Mouse (Mus musculus) lung, embryonic 15.5 days (tissue): Measurements from ENCODE around the gene Tuba1c. TPM values are rescaled to one million over a fixed set of nuclear protein-coding genes. Genes with fewer than 3 reads are reported as not detected.
A peak's percentile ranks its signal among the peaks of the same experiment; 100 is the strongest.
"Not testable (repeated sequence)": the region's sequence is repeated elsewhere in the genome, so short reads cannot be mapped to it uniquely, and the experiment has no call there.

ENCODE experiments used
- ATAC-seq: fragments of 200-750 bp; cut with Nextera tagmentation; 2 replicates; pipeline ENCODE4 v1.8.0; 2017; ENCODE audit warnings: moderate number of reproducible peaks, borderline replicate concordance; ENCODE audit not compliant: low FRiP score, low TSS enrichment; ENCODE audit errors: extremely low read depth
- H3K27ac ChIP-seq: fragments of 300-500 bp; sonication (generic); 2 replicates; pipeline ENCODE4 v1.5.1; 2015; ENCODE audit warnings: moderate library complexity, mild to moderate bottlenecking, inconsistent platforms
- H3K27me3 ChIP-seq: fragments of 300-500 bp; sonication (generic); 2 replicates; pipeline ENCODE4 v1.6.1; 2015; ENCODE audit warnings: inconsistent platforms
- H3K36me3 ChIP-seq: fragments of 300-500 bp; sonication (generic); 2 replicates; pipeline ENCODE4 v1.6.1; 2015; ENCODE audit warnings: inconsistent platforms
- H3K4me1 ChIP-seq: fragments of 300-500 bp; sonication (generic); 2 replicates; pipeline ENCODE4 v1.6.1; 2015; ENCODE audit warnings: inconsistent platforms
- H3K4me2 ChIP-seq: fragments of 300-500 bp; sonication (generic); 2 replicates; pipeline ENCODE4 v1.6.1; 2015; ENCODE audit warnings: inconsistent platforms, mild to moderate bottlenecking, moderate library complexity
- H3K4me3 ChIP-seq: fragments of 300-500 bp; sonication (generic); 2 replicates; pipeline ENCODE4 v1.5.1; 2015; ENCODE audit warnings: mild to moderate bottlenecking, inconsistent platforms
- H3K9ac ChIP-seq: fragments of 300-500 bp; sonication (generic); 2 replicates; pipeline ENCODE4 v1.6.1; 2015; ENCODE audit warnings: inconsistent platforms
- H3K9me3 ChIP-seq: fragments of 300-500 bp; sonication (generic); 2 replicates; pipeline ENCODE4 v1.6.1; 2016; ENCODE audit warnings: inconsistent platforms
- WGBS: fragments of 180-500 bp; shearing (Covaris S2); methylation state at CpG from one replicate; pipeline ENCODE4 v1.1.7; 2015; 5-methylcytosine and 5-hydroxymethylcytosine counted together
- polyA plus RNA-seq: library from polyadenylated mRNA; unstranded; fragments of >200 nt; fragmentation: Nextera tagmentation; extraction: Ambion mirVana; gene quantifications from 2 replicates; pipeline ENCODE4 v1.2.1, GENCODE M21; 2015

The Tuba1c gene
- polyA plus RNA-seq, 1 experiment from 2014 or later: 224 TPM

DNA sequence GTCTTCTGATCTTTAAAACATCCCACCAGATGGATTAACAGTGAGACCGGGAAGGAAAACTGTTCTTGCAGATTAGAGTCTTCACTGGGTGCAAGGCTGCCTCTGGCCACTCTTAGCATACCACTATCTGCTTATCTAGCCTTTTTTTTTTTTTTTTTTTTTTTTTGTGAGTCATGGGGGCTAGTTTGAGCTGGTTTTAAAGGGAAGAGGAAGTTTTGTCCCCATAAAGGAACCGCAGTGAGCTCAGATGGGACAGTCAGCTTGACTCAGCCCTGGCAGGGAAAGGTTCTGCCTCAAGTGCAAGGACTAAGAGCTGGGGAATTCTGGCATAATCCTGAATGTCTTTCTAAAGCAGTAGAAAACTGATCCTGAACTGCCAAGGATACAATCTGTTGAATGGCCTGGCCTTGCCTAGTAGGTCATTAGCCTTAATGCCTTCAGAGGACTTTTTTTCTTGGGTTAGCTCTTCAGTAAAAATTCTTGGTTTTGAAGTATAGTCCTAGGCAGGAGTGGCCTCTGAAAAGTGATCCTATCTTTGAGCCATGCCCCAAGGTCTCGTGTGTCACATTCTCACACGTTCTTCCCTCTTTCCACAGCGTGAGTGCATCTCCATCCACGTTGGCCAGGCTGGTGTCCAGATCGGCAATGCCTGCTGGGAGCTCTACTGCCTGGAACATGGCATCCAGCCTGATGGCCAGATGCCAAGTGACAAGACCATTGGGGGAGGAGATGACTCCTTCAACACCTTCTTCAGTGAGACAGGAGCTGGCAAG is 4.0 kb downstream of the Tuba1c start:
- no peak for ATAC-seq
- Histone ChIP-seq H3K9ac (no peak overlapping the region), H3K4me1 (peaks cover 35% of the 10 kb centered on the region), H3K36me3 (peaks cover 29% of the 10 kb centered on the region), H3K9me3 (no peaks in the 10 kb centered on the region), H3K4me3 (peak overlapping the region; percentile 67; the same call in 1 of the 2 replicates), H3K4me2 (peak overlapping the region; percentile 83), H3K27ac (no peak overlapping the region), H3K27me3 (no peaks in the 10 kb centered on the region)
- WGBS: 76% methylated on average over 7 of the region's 7 CpGs

- H3K4me3 ChIP-seq: no peak overlapping the region
- WGBS: 80% methylated on average over 4 of the region's 4 CpGs
- H3K27me3 ChIP-seq: no peaks in the 10 kb centered on the region
- peaks cover 27% of the 10 kb centered on the region for H3K4me1 ChIP-seq
- H3K9me3 ChIP-seq: no peaks in the 10 kb centered on the region
- no peak for ATAC-seq
- H3K36me3 ChIP-seq: peaks cover 29% of the 10 kb centered on the region
- H3K27ac ChIP-seq: no peak overlapping the region
- no peak overlapping the region for H3K4me2 ChIP-seq
- no peak overlapping the region for H3K9ac ChIP-seq
These were observed 5.7 kb downstream of the Tuba1c start for GRCm38 (mm10) chr15:99035431-99035830.

DNA sequence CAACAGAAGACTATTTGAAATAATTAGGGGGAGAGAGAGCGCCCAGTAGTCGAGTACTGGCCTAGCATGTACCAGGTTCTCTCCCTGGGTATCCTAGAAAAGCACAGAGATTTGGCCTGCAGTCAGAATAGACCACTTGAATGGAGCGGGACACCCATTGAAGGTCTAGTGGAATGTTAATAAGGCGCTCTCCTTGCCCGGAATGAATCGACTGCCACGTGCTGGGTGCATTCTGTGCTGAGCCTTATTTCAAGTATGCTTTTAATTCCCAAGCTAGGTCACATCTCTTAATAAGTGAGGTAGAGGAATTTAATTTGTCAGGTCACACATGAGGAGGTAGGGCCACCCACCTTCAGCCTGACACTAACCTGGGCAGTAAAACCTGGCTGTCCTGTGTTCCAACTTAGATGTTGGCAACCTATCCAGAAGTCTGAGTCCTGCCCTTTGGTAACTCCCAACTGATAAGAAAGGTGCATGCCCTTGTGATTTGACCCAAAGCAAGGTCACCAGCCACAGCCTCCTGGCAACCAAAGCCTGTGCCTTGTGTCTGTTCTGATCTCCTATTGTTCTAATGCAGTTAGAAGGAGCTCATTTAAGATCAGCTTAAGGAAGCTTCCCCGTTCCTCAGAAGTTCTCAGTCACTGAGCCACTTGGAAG is 6.7 kb downstream of the Tuba1c start:
- H3K27ac ChIP-seq: no peak overlapping the region
- no peak overlapping the region for H3K9ac ChIP-seq
- H3K9me3 ChIP-seq: no peaks in the 10 kb centered on the region
- H3K36me3 ChIP-seq: peaks cover 29% of the 10 kb centered on the region
- H3K27me3 ChIP-seq: no peaks in the 10 kb centered on the region
- ATAC-seq: no peak
- WGBS: 72% methylated on average over 8 of the region's 8 CpGs
- no peak overlapping the region for H3K4me3 ChIP-seq
- H3K4me2 ChIP-seq: no peak overlapping the region
- H3K4me1 ChIP-seq: peaks cover 23% of the 10 kb centered on the region

DNA sequence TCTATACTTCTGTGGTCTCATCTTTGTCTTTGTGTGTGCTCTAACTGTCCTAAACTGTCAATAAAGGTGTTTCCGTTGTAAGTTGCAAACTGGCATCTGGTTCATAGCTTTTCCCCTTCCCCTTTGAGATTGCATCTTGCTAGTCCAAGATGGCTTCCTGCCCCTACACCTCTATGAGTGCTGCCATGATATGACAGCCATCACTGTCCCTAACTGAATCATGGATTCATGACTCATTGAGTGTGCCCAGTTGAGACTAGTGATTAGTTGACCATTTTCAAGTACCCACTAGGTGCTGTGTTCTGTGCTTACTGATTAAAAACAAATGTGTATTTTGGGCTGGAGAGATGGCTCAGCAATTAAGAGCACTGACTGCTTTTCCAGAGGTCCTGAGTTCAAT is 8.3 kb downstream of the Tuba1c start:
- H3K4me1 ChIP-seq: peaks cover 8% of the 10 kb centered on the region
- no peak overlapping the region for H3K9ac ChIP-seq
- H3K27me3 ChIP-seq: no peaks in the 10 kb centered on the region
- no peak overlapping the region for H3K27ac ChIP-seq
- H3K4me3 ChIP-seq: no peak overlapping the region
- ATAC-seq: no peak
- no peaks in the 10 kb centered on the region for H3K9me3 ChIP-seq
- WGBS: 100% methylated on average over 1 of the region's 1 CpGs
- H3K36me3 ChIP-seq: peaks cover 29% of the 10 kb centered on the region
- H3K4me2 ChIP-seq: no peak overlapping the region

GRCm38 (mm10) chr15:99038797-99039196 is 9.1 kb downstream of the Tuba1c start:
- Histone ChIP-seq H3K9me3 (no peaks in the 10 kb centered on the region), H3K4me1 (peaks cover under 1% of the 10 kb centered on the region), H3K36me3 (peaks cover 29% of the 10 kb centered on the region), H3K27ac (no peak overlapping the region), H3K4me2 (no peak overlapping the region), H3K4me3 (no peak overlapping the region), H3K9ac (no peak overlapping the region), H3K27me3 (no peaks in the 10 kb centered on the region)
- no peak for ATAC-seq
- WGBS: 84% methylated on average over 5 of the region's 5 CpGs

GRCm38 (mm10) chr15:99039306-99039705 is 9.6 kb downstream of the Tuba1c start:
- no peak overlapping the region for H3K4me3 ChIP-seq
- no peak overlapping the region for H3K4me2 ChIP-seq
- no peaks in the 10 kb centered on the region for H3K27me3 ChIP-seq
- no peak overlapping the region for H3K9ac ChIP-seq
- ATAC-seq: no peak
- WGBS: 76% methylated on average over 4 of the region's 4 CpGs
- H3K9me3 ChIP-seq: no peaks in the 10 kb centered on the region
- no peaks in the 10 kb centered on the region; the same call in 1 of the 2 replicates for H3K4me1 ChIP-seq
- H3K27ac ChIP-seq: no peak overlapping the region
- H3K36me3 ChIP-seq: peaks cover 29% of the 10 kb centered on the region

GRCm38 (mm10) chr15:99039996-99040919 is 10.6 kb downstream of the Tuba1c start:
- ATAC-seq: no peak; the same call in 1 of the 2 replicates
- WGBS: 51% methylated on average over 26 of the region's 26 CpGs
- Histone ChIP-seq H3K27ac (no peak overlapping the region), H3K9ac (no peak overlapping the region), H3K27me3 (no peaks in the 10 kb centered on the region), H3K9me3 (no peaks in the 10 kb centered on the region), H3K4me3 (no peak overlapping the region), H3K4me1 (no peaks in the 10 kb centered on the region; the same call in 1 of the 2 replicates), H3K36me3 (peaks cover 20% of the 10 kb centered on the region), H3K4me2 (0 out of 2 replicates have a peak overlapping the region, but pooled peaks have one; percentile 17)

DNA sequence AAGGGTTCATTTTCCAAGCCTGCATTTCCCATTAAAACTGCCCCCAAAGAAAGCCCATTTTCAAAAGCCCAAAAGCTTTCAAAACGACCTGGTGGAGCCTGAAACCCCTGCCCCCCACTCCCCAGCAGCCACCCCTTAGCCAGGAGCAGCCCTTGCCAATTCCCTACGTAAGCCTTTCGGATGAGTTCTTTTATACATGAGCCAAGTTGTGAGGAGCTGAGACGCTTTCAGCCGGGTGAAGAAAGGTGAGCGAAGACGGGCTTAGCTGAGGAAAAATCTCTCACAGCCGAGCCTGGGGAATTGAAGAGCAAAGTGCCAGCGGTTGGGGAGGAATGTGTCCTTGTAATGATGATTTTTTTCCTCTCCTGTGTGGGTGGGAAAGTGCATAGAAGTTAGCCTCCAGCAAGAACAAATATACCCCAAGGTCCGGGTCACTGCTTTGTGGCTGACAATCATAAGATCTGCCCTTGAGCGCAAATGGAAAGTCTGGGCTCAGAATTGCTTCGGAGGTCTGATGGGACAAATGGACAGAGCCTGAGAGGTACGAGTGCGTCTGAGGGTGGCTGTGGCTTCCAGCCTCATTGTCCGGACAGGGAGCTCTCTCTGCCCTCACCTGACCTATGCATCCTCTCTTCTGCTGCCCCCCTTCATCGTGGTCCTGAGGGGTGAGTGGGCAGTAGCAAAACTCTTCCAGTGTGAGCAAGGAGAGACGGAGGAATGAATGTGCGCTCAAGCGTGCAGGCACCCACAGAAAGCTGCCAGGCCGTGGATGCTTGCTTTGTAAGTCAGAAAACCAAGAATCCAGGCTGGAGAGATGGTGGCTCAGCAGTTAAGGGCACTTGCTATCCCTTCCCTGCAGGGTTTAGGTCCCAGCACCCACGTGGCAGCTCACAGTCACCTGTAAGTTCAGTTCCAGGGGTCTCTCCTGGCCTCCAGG is 11.5 kb downstream of the Tuba1c start:
- Histone ChIP-seq H3K4me2 (no peak overlapping the region), H3K27ac (no peak overlapping the region), H3K9ac (no peak overlapping the region)

GRCm38 (mm10) chr15:99042334-99042733 is 12.6 kb downstream of the Tuba1c start:
- Histone ChIP-seq H3K9ac (no peak overlapping the region), H3K4me2 (no peak overlapping the region), H3K9me3 (no peaks in the 10 kb centered on the region), H3K4me3 (no peak overlapping the region), H3K4me1 (no peaks in the 10 kb centered on the region; the same call in 1 of the 2 replicates), H3K27ac (no peak overlapping the region), H3K36me3 (peaks cover 5% of the 10 kb centered on the region), H3K27me3 (no peaks in the 10 kb centered on the region)
- ATAC-seq: no peak
- 72% methylated on average over 5 of the region's 5 CpGs for WGBS

More for the DNA sequence above, 11.5 kb downstream of the Tuba1c start:
- Histone ChIP-seq H3K4me3 (no peak overlapping the region), H3K36me3 (peaks cover 11% of the 10 kb centered on the region), H3K27me3 (no peaks in the 10 kb centered on the region), H3K9me3 (no peaks in the 10 kb centered on the region), H3K4me1 (no peaks in the 10 kb centered on the region; the same call in 1 of the 2 replicates)
- 48% methylated on average over 21 of the region's 21 CpGs for WGBS
- ATAC-seq: no peak

GRCm38 (mm10) chr15:99044854-99045253 is 15.2 kb downstream of the Tuba1c start:
- no peak for ATAC-seq

DNA sequence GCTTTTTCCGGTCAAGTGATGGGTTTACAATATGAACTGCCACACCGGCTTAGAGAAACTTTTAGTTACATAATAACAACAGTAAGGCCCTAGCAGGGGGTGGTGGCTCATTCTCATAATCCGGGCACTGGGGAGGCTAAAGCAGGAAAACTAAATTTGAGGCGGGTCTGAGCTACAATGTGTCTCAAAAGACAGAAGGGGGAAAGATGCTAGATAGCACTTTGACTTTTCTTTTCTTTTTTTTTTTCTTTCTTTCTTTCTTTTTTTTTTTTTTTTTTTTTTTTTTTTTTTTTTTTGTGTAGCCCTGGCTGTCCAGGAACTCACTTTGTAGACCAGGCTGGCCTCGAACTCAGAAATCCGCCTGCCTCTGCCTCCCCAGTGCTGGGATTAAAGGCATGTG is 16.0 kb downstream of the Tuba1c start:
- H3K27me3 ChIP-seq, H3K4me1 ChIP-seq, H3K4me3 ChIP-seq, H3K4me2 ChIP-seq, H3K36me3 ChIP-seq, H3K9ac ChIP-seq, H3K27ac ChIP-seq, H3K9me3 ChIP-seq, ATAC-seq: not testable (repeated sequence)
- WGBS: 73% methylated on average over 6 of the region's 6 CpGs

More at GRCm38 (mm10) chr15:99044854-99045253, 15.2 kb downstream of the Tuba1c start:
- 46% methylated on average over 3 of the region's 3 CpGs for WGBS
- no peak overlapping the region for H3K4me3 ChIP-seq
- no peaks in the 10 kb centered on the region for H3K9me3 ChIP-seq
- H3K27me3 ChIP-seq: peaks cover 4% of the 10 kb centered on the region; the same call in 1 of the 2 replicates
- no peak overlapping the region for H3K4me2 ChIP-seq
- no peak overlapping the region for H3K9ac ChIP-seq
- H3K27ac ChIP-seq: no peak overlapping the region
- H3K36me3 ChIP-seq: no peaks in the 10 kb centered on the region
- H3K4me1 ChIP-seq: peaks cover 2% of the 10 kb centered on the region
